Mouse (Mus musculus) skeletal muscle tissue, postnatal 0 days (tissue): ENCODE results near the gene Olfr1130. TPM values are rescaled to one million over a fixed set of nuclear protein-coding genes. Genes with fewer than 3 reads are reported as not detected.

ENCODE experiments used
- polyA plus RNA-seq: library from polyadenylated mRNA; unstranded; fragments of >200 nt; fragmentation: Nextera tagmentation; extraction: Ambion mirVana; gene quantifications from 2 replicates; pipeline ENCODE4 v1.2.1, GENCODE M21; 2015

The Olfr1130 gene
- not detected in 2 replicates for polyA plus RNA-seq

DNA sequence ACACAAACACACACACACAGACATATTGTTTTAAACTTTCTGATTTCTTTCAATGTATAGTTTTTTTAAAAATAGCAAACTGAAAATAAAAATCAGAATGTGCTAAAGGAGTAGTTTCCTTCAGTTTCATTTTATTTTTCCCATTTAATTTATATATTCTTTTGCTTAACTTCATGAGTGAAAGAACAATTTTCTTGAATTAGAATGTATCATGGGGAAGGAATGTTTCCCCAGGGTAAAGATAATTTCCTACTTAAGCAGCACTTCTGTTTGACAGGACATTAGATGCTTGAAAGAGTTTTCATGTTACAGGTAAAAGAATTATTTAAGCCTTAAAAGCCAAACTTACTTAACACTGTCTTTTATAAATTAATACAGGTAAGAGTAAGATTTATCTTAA is at the start of gene Olfr1130:
Olfr1130 (plus strand) TSS at position 301 of the 400 bp plus-strand sequence.

DNA sequence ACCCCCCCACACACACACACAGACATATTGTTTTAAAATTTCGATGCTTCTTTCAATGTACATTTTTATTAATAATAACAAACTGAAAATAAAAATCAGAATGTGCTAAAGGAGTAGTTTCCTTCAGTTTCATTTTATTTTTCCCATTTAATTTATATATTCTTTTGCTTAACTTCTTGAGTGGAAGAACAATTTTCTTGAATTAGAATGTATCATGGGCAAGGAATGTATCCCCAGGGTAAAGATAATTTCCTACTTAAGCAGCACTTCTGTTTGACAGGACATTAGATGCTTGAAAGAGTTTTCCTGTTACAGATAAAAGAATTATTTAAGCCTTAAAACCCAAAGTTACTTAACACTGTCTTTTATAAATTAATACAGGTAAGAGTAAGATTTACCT is 32.4 kb upstream of the Olfr1130 start, which contains the start of gene Olfr1129:
Olfr1129 (plus strand) TSS at position 301 of the 400 bp plus-strand sequence.

DNA sequence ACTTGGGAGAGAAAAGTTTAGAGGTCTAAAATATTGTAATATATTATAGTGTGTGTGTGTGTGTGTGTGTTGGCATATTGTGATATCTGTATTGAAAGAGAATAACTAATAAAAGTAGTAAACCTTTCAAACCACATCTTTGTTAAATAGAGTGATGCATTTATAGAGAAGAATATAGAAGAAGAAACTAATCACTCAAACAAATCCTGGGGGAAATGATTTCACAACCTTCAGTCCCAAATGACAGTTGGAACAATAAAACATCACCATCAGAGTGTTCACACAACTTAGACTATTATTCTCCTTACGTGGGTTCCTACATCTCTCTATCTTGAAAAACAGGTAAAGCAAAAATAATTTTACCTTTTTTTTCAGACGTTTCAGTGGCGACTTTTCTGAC is 20.8 kb downstream of the Olfr1130 start, which contains the start of gene Olfr1131:
Olfr1131 (plus strand) TSS at position 301 of the 400 bp plus-strand sequence.

DNA sequence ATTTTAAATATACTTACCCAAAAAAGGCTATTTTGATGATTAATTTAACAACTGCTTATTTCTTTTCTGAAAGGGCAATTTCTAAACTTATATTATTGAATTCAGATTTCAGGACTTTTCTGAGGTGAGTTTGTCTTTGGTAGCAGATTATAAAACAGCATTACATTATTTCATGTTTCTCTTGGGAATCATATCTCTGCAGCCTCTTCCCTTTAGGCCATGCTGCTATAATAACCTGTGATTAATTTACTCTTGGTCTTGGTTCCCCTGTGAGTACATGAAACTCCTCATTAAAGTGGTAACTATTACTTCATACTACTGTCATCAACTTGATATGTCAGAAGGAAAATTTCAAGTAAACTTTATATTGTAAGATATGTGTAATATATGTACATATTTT is 31.4 kb downstream of the Olfr1130 start, which contains the start of gene Olfr1132:
Olfr1132 (minus strand) TSS at position 101 of the 400 bp plus-strand sequence.

DNA sequence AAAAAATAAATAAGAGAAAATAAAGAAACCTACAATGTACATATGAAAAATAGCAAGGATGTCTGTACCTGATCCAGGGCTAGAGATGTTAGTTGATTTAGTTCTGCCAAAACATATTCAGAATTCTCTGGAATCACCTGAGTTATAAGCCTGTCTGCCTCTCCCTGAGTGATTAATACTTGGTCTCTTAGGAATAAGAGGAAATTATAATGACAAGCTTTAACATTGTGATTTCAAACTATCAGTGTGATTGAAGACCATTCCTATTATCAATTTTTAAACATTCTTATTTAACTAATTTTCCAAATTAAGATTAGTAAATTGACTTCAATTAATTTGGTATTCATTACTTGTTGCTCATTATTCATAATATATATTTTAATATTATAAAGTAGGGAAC is 41.3 kb downstream of the Olfr1130 start, which contains the start of gene Olfr1133:
Olfr1133 (minus strand) TSS at position 101 of the 400 bp plus-strand sequence.

DNA sequence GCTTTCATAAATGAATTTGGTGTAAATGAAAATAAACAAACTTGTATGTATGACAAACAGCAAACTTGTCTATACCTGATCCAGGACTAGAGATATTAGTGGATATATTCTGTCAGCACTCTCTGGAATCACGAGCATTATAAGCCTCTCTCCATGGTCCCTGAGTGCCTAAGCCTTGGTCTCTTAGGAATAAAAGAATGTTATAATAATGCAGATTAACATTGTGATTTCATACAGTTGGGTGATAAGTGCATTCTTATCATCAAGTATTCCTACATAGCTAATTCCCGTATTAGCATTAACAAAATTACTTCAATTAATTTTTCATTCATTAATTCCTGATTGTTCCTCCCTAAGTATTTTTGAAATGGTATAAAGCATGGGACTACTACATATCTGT is 52.3 kb downstream of the Olfr1130 start, which contains the start of gene Olfr1134:
Olfr1134 (minus strand) TSS at position 101 of the 400 bp plus-strand sequence.

Other genes with a start within 250 kb of the Olfr1130 start
- not detected in 2 replicates for gene Olfr1121, start 236.3 kb upstream of the Olfr1130 start, polyA plus RNA-seq
- not detected in 2 replicates for gene Olfr1122, start 220.4 kb upstream of the Olfr1130 start, polyA plus RNA-seq
- gene Olfr1123, start 189.6 kb upstream of the Olfr1130 start, polyA plus RNA-seq = not detected in 2 replicates
- 0.05 TPM in 1 of 2 replicates, not detected in the other for gene Olfr1124, start 175.9 kb upstream of the Olfr1130 start, polyA plus RNA-seq
- not detected in 2 replicates for gene Olfr1126, start 152.2 kb upstream of the Olfr1130 start, polyA plus RNA-seq
- gene Pramel7, start 109.1 kb upstream of the Olfr1130 start, polyA plus RNA-seq = not detected in 2 replicates
- gene Pramel6, start 99.6 kb upstream of the Olfr1130 start, polyA plus RNA-seq = not detected in 2 replicates
- not detected in 2 replicates for gene Olfr153, start 74.4 kb upstream of the Olfr1130 start, polyA plus RNA-seq
- gene Olfr1128, start 60.7 kb upstream of the Olfr1130 start, polyA plus RNA-seq = not detected in 2 replicates
- not detected in 2 replicates for gene Olfr1129, start 32.3 kb upstream of the Olfr1130 start, polyA plus RNA-seq
- gene Olfr1131, start 20.9 kb downstream of the Olfr1130 start, polyA plus RNA-seq = not detected in 2 replicates
- gene Olfr1132, start 31.3 kb downstream of the Olfr1130 start, polyA plus RNA-seq = not detected in 2 replicates
- gene Olfr1133, start 41.2 kb downstream of the Olfr1130 start, polyA plus RNA-seq = not detected in 2 replicates
- gene Olfr1134, start 52.2 kb downstream of the Olfr1130 start, polyA plus RNA-seq = not detected in 2 replicates
- gene Olfr1135, start 67.5 kb downstream of the Olfr1130 start, polyA plus RNA-seq = not detected in 2 replicates
- gene Olfr1136, start 87.7 kb downstream of the Olfr1130 start, polyA plus RNA-seq = not detected in 2 replicates
- gene Olfr1137, start 107.0 kb downstream of the Olfr1130 start, polyA plus RNA-seq = not detected in 2 replicates
- gene Olfr1138, start 133.8 kb downstream of the Olfr1130 start, polyA plus RNA-seq = not detected in 2 replicates
- gene Olfr1140, start 137.5 kb downstream of the Olfr1130 start, polyA plus RNA-seq = not detected in 2 replicates
- not detected in 2 replicates for gene Olfr1141, start 147.8 kb downstream of the Olfr1130 start, polyA plus RNA-seq
- not detected in 2 replicates for gene Olfr152, start 173.3 kb downstream of the Olfr1130 start, polyA plus RNA-seq
- not detected in 2 replicates for gene Olfr1143, start 194.4 kb downstream of the Olfr1130 start, polyA plus RNA-seq
- not detected in 2 replicates for gene Olfr1145, start 203.6 kb downstream of the Olfr1130 start, polyA plus RNA-seq
- gene Olfr1148, start 224.3 kb downstream of the Olfr1130 start, polyA plus RNA-seq = not detected in 2 replicates
- gene Olfr1150-ps1, start 237.8 kb downstream of the Olfr1130 start, polyA plus RNA-seq = not detected in 2 replicates
- gene Olfr1151, start 249.7 kb downstream of the Olfr1130 start, polyA plus RNA-seq = not detected in 2 replicates